Mouse (Mus musculus) CD4-positive, CD25-positive, alpha-beta regulatory T cell (primary cell): ENCODE measurements around the gene Rubcn. TPM values are rescaled to one million over a fixed set of nuclear protein-coding genes. Genes with fewer than 3 reads are reported as not detected.

Experiments
- polyA plus RNA-seq: library from polyadenylated mRNA; unstranded; fragments of 100-300 nt; shearing (Covaris generic); gene quantifications from one replicate; pipeline ENCODE4 v1.2.1, GENCODE M21; 2017

Rubcn gene
- 18.7 TPM for polyA plus RNA-seq

DNA sequence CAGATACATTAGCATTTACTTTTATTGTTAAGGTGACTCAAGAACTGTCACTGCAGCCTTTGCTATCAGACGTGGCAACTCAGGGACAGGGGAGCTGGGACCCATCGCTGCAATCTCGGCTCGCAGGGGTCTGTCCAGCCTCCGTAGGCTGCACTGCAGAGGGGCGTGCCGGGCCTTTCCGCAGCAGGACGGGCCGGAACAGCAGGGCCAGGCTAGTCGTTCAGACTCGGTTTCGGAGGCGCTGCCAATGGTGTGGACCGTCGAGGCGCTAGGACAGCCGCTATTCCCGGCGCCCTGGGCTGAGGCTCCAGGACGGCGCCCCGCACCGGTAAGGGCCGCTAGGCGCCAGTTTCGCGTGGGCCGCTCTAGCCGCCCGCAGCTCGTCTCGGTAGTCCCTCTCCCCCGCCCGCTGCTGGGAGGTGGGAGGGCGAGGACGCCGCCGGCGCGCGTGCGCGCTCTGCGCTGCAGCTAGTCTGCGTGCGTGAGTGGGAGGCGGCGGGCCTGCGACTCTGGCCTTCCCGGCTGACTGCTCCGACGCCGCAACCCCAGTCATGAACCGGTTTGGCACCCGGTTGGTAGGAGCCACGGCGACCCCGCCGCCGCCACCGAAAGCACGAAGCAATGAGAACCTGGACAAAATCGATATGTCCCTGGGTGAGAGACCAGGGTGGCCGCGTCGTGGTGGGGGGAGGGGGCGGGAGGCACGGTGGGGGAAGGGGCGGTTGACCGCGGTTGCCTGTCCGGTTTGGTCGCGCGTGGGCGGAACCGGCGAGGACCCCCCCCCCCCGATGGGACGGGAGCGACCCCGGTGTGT, at the start of gene Rubcn, which contains the start of gene Fyttd1:
Rubcn (minus strand) TSS at position 424 of the 814 bp plus-strand sequence.
Fyttd1 (plus strand) TSS at position 158 of the 814 bp plus-strand sequence.

DNA sequence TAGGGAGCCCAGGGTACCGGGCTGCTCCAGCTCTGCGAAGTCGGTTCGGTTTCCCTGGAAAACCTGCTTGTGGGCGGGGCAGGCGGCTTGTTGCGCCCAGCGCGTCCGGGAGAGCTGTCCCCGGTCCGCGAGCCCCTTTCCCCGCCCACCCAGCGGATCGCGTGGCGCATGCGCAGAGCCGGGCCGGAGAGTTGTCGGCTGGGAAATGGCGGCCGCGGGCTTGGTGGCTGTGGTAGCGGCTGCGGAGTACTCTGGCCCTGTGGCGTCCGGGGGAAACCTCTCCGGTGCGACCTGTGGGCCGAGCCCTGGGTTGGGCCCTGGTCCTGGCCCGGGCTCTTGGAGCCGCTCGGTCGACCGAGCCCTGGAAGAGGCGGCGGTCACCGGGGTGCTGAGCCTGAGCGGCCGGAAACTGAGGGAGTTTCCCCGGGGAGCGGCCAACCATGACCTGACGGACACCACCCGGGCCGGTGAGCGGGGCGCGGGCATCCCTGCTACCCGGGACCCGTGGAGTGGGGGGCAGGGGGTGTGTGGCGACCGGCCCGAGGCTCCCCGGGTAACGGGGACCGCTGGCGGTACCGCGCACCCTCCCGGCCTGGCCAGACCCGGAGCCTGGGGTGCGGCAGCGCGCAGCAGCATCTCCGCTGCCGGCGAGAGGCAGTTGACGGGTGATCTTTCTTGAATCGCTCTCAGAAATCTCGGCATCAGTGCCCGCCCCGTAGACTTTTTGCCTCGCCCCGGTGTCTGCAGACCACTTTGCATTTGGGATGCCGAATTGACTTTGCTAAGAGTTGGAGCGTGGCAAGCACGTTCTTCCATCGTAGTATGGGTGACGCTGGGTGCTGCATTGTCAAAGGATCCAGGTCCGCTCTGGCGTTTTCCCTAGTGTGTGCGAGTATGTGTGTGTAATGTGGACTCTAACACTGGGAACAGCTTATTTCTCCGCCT, 36.6 kb upstream of the Rubcn start, which contains the start of gene Lrch3:
Lrch3 (plus strand) TSS at position 164 of the 945 bp plus-strand sequence.

GRCm38 (mm10) chr16:32810321-32810720, 67.2 kb downstream of the Rubcn start, which contains the start of gene Smbd1:
TSS of gene Smbd1 (minus strand) at chr16:32810477.

DNA sequence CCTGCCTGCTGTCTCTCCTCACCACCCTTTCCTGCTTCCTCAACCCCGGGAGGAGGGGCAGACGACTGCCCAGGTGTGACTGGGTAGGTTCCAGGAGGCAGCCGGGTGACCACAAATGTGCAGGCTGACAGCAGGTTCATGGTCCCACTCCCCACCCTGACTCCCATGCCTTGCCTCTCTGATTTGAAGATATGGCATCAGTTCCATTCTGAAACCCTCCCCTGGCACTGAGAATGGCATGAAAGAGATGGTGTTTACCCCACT, 80.2 kb downstream of the Rubcn start, which contains the start of gene Muc20:
Muc20 (minus strand) TSS at position 10 of the 264 bp plus-strand sequence.

Other genes with a start within 250 kb of the Rubcn start
- gene Tnk2, start 233.9 kb downstream of the Rubcn start, polyA plus RNA-seq = 20.3 TPM
- gene Muc4, start 141.9 kb downstream of the Rubcn start, polyA plus RNA-seq = 0.04 TPM
- 0.38 TPM for gene Muc20, start 80.3 kb downstream of the Rubcn start, polyA plus RNA-seq
- not detected for gene Smbd1, start 67.3 kb downstream of the Rubcn start, polyA plus RNA-seq
- gene Fyttd1, start 266 bp downstream of the Rubcn start, polyA plus RNA-seq = 71.2 TPM
- gene Lrch3, start 36.3 kb upstream of the Rubcn start, polyA plus RNA-seq = 74.1 TPM
- gene Iqcg, start 178.5 kb upstream of the Rubcn start, polyA plus RNA-seq = 0.29 TPM
- 679 TPM for gene Rpl35a, start 178.7 kb upstream of the Rubcn start, polyA plus RNA-seq
- gene Lmln, start 184.8 kb upstream of the Rubcn start, polyA plus RNA-seq = 0.59 TPM